Mouse (Mus musculus) 416B (cell line): ENCODE results near the gene Tmsb15a.
A peak's percentile ranks its signal among the peaks of the same experiment; 100 is the strongest.
"Not testable (repeated sequence)": the region's sequence is repeated elsewhere in the genome, so short reads cannot be mapped to it uniquely, and the experiment has no call there.

Experiments
- DNase-seq: peaks from one replicate; pipeline ENCODE4 v3.0.0; 2011; ENCODE audit warnings: low read depth

Gene Tmsb15a

GRCm38 (mm10) chrX:135725161-135725560 is at the start of gene Tmsb15a:
TSS of gene Tmsb15a (minus strand) at chrX:135725261.
- no peak for DNase-seq

GRCm38 (mm10) chrX:135768565-135768964 is 43.5 kb upstream of the Tmsb15a start:
- no peak for DNase-seq

- DNase-seq: no peak
Measured at GRCm38 (mm10) chrX:135768043-135768548, 43.0 kb upstream of the Tmsb15a start.

GRCm38 (mm10) chrX:135761707-135762106 is 36.6 kb upstream of the Tmsb15a start:
- DNase-seq: peak; percentile 39

- DNase-seq: peak; percentile 61
Measured at GRCm38 (mm10) chrX:135752832-135753231, 27.8 kb upstream of the Tmsb15a start.

- not testable (repeated sequence) for DNase-seq
Measured at GRCm38 (mm10) chrX:135745376-135745775, 20.3 kb upstream of the Tmsb15a start.

GRCm38 (mm10) chrX:135743056-135743355 is 17.9 kb upstream of the Tmsb15a start:
- no peak for DNase-seq

- peak; percentile 89 for DNase-seq
Measured at GRCm38 (mm10) chrX:135742304-135743055, 17.4 kb upstream of the Tmsb15a start, which contains the start of the genes Armcx5 and Gprasp1. TSS of gene Armcx5 (plus strand) at chrX:135742733. TSS of gene Gprasp1 (plus strand) at chrX:135742733.

GRCm38 (mm10) chrX:135738730-135739520 is 13.9 kb upstream of the Tmsb15a start:
- peak; percentile 24 for DNase-seq

GRCm38 (mm10) chrX:135712845-135713244 is 12.2 kb downstream of the Tmsb15a start:
- no peak for DNase-seq

GRCm38 (mm10) chrX:135704349-135704748 is 20.7 kb downstream of the Tmsb15a start:
- peak; percentile 1 for DNase-seq

- no peak for DNase-seq
Measured at GRCm38 (mm10) chrX:135703111-135703510, 21.9 kb downstream of the Tmsb15a start.

- DNase-seq: no peak
Measured at GRCm38 (mm10) chrX:135693633-135694032, 31.4 kb downstream of the Tmsb15a start, which contains the start of gene Tcp11x2. TSS of gene Tcp11x2 (minus strand) at chrX:135693790.

GRCm38 (mm10) chrX:135687802-135688201 is 37.3 kb downstream of the Tmsb15a start:
- no peak for DNase-seq

- DNase-seq: no peak
Measured at GRCm38 (mm10) chrX:135681858-135682257, 43.2 kb downstream of the Tmsb15a start.
